Mouse (Mus musculus): ENCODE measurements around the gene Macf1. TPM values are rescaled to one million over a fixed set of nuclear protein-coding genes. Genes with fewer than 3 reads are reported as not detected.

Gene Macf1
- polyA plus RNA-seq, 1 experiment from 2014 or later = 120 TPM

DNA sequence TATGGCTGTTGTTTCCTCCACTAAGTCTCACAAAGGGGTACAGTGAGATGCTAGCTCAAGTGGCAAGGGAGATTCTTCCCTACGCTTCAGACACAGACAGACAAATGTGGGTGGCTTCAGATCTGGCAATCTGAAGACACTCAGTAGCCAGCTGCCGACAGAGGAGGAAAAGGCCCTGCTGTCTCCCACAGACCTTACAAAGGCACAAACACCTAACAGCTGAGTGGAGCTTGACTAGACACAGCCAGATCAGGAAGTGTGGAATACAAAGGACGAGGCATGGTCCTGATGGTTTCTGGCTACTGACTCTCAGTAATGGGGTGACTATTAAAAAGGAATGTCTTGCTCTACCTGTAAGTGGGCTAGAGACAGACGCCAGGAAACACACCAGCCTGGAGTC lies 67.2 kb downstream of the Macf1 start:
- H3K4me2 ChIP-seq (replicated peaks) = no peak overlapping the region
- peaks cover 12% of the 10 kb centered on the region; the same call in 1 of the 2 replicates for H3K4me1 ChIP-seq (replicated peaks; ENCODE audit: control insufficient read depth, insufficient read depth, low read length)
- ATAC-seq (ENCODE audit: low FRiP score) = no peak
- H3K27me3 ChIP-seq (ENCODE audit: control insufficient read depth, insufficient read depth, low read length) = no peaks in the 10 kb centered on the region
- DNase-seq (ENCODE audit: low spot score) = no peak
- H3K36me3 ChIP-seq (replicated peaks; ENCODE audit: control insufficient read depth, insufficient read depth) = no peaks in the 10 kb centered on the region
- peak overlapping the region; percentile 53 for H3K27ac ChIP-seq
- WGBS = 67% methylated on average over 4 of the region's 4 CpGs
- H3K4me3 ChIP-seq (replicated peaks; ENCODE audit: low read length) = no peak overlapping the region
- no peak overlapping the region for H3K9ac ChIP-seq
- H3K9me3 ChIP-seq (ENCODE audit: control insufficient read depth, low read length) = no peaks in the 10 kb centered on the region

DNA sequence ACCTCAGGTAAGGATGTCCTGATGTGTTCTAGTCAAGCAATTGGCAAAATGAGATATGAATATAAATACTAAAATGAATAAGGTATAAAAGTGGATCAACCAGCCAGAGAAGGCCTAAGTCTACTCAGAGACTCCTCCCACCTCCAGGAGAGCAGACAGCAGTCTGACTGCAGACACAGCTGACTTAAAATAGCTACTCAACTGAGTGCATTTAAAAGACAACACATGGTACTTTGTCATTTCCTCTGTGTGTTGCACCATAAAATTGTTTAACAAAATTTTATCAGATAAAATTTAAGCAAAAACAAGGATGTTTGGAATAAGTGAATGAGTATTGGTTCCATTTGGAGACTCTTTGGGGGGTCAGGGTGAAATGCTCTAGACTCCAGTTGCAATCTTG lies 67.7 kb downstream of the Macf1 start:
- no peaks in the 10 kb centered on the region for H3K9me3 ChIP-seq (ENCODE audit: control insufficient read depth, low read length)
- DNase-seq (ENCODE audit: low spot score) = no peak
- H3K4me2 ChIP-seq (replicated peaks) = no peak overlapping the region
- peaks cover 12% of the 10 kb centered on the region; the same call in 1 of the 2 replicates for H3K4me1 ChIP-seq (replicated peaks; ENCODE audit: control insufficient read depth, insufficient read depth, low read length)
- no peaks in the 10 kb centered on the region for H3K36me3 ChIP-seq (replicated peaks; ENCODE audit: control insufficient read depth, insufficient read depth)
- no peak for ATAC-seq (ENCODE audit: low FRiP score)
- H3K27ac ChIP-seq = 0 out of 2 replicates have a peak overlapping the region, but pooled peaks have one; percentile 53
- no peak overlapping the region for H3K9ac ChIP-seq
- H3K4me3 ChIP-seq (replicated peaks; ENCODE audit: low read length) = no peak overlapping the region
- H3K27me3 ChIP-seq (ENCODE audit: control insufficient read depth, insufficient read depth, low read length) = no peaks in the 10 kb centered on the region

DNA sequence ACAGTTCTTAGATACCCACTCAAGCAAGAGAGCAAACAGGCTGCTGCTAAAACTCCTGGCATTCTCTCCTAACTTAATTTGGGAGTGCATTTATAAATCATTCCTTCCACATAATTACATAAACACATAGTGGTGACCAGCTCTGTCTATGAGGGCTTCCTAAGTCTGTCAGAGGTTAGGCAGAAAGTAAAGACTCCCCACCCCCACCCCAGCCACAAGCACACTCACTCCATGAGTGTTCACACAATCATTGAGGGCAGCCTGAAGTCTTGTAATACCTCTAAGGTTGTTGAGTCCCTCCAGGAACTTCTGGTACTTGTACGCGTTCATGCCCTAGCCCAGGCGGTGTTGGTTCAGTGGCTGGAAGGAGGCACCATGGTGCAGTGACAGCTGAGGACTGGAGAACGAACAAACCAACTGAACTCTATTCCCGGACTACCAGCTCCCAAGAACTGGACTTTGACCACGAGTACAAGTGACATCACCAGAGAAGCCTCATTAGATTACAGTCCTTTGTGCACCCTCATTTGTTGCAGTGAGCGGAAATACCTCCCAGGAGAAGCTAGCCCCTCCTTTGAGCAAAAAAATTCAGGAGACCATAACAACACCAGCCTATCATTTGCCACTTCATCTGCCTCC lies 70.7 kb downstream of the Macf1 start:
- no peak overlapping the region for H3K4me2 ChIP-seq (replicated peaks)
- no peaks in the 10 kb centered on the region for H3K27me3 ChIP-seq (ENCODE audit: control insufficient read depth, insufficient read depth, low read length)
- WGBS = 75% methylated on average over 7 of the region's 7 CpGs
- no peak overlapping the region for H3K4me3 ChIP-seq (replicated peaks; ENCODE audit: low read length)
- no peak for ATAC-seq (ENCODE audit: low FRiP score)
- no peak for DNase-seq (ENCODE audit: low spot score)
- H3K36me3 ChIP-seq (replicated peaks; ENCODE audit: control insufficient read depth, insufficient read depth) = no peaks in the 10 kb centered on the region
- H3K9me3 ChIP-seq (ENCODE audit: control insufficient read depth, low read length) = no peaks in the 10 kb centered on the region
- no peak overlapping the region for H3K9ac ChIP-seq
- H3K27ac ChIP-seq = no peak overlapping the region
- peaks cover 12% of the 10 kb centered on the region; the same call in 1 of the 2 replicates for H3K4me1 ChIP-seq (replicated peaks; ENCODE audit: control insufficient read depth, insufficient read depth, low read length)

DNA sequence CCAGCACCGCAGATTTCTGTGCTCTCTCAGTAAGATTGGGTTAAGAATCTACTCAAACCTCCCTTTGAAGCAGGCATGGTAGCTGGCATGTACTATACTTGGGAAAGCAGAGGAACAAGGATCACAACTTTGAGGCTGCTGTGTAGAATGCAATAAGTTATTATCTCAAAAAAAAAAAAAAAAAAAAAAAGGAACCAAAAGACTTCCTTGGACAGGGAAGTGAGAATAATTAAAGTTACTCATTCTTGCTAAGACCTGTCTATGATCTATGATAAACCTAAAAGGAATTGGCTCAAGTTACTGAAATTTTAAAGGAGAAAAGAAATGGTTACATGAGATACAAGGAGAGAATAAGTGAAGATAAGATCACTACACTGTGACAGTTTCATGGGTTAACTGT lies 72.2 kb downstream of the Macf1 start:
- Histone ChIP-seq H3K4me1 (replicated peaks; ENCODE audit: control insufficient read depth, insufficient read depth, low read length) (peaks cover 5% of the 10 kb centered on the region; the same call in 1 of the 2 replicates), H3K4me3 (replicated peaks; ENCODE audit: low read length) (no peak overlapping the region), H3K9me3 (ENCODE audit: control insufficient read depth, low read length) (no peaks in the 10 kb centered on the region), H3K27me3 (ENCODE audit: control insufficient read depth, insufficient read depth, low read length) (no peaks in the 10 kb centered on the region), H3K9ac (no peak overlapping the region), H3K27ac (no peak overlapping the region), H3K4me2 (replicated peaks) (no peak overlapping the region), H3K36me3 (replicated peaks; ENCODE audit: control insufficient read depth, insufficient read depth) (no peaks in the 10 kb centered on the region)
- ATAC-seq (ENCODE audit: low FRiP score) (no peak), DNase-seq (ENCODE audit: low spot score) (no peak)
- 94% methylated on average over 1 of the region's 1 CpGs for WGBS

DNA sequence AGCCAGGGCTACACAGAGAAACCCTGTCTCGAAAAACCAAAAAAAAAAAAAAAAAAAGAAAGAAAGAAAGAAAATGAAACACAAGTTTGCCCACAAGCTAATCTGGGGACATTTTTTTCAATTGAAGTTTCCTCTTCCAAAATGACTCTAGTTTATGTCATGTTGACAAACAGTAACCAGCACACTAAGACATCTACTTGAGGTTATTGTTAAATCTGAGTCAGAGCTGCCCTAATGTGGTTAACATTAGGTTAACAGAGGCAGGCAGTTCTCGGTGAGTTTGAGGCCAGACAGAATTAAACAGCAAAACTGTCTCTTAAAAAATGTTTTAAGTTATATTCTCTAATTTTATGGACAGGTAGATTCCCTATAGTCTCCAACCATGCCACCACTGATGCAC lies 72.9 kb downstream of the Macf1 start:
- ATAC-seq (ENCODE audit: low FRiP score) = no peak
- no peak for DNase-seq (ENCODE audit: low spot score)
- Histone ChIP-seq H3K27ac (no peak overlapping the region), H3K4me1 (replicated peaks; ENCODE audit: control insufficient read depth, insufficient read depth, low read length) (no peaks in the 10 kb centered on the region; the same call in none of the 2 replicates), H3K27me3 (ENCODE audit: control insufficient read depth, insufficient read depth, low read length) (no peaks in the 10 kb centered on the region), H3K9me3 (ENCODE audit: control insufficient read depth, low read length) (no peaks in the 10 kb centered on the region), H3K36me3 (replicated peaks; ENCODE audit: control insufficient read depth, insufficient read depth) (no peaks in the 10 kb centered on the region), H3K9ac (no peak overlapping the region), H3K4me3 (replicated peaks; ENCODE audit: low read length) (no peak overlapping the region), H3K4me2 (replicated peaks) (no peak overlapping the region)
- 95% methylated on average over 1 of the region's 2 CpGs for WGBS

DNA sequence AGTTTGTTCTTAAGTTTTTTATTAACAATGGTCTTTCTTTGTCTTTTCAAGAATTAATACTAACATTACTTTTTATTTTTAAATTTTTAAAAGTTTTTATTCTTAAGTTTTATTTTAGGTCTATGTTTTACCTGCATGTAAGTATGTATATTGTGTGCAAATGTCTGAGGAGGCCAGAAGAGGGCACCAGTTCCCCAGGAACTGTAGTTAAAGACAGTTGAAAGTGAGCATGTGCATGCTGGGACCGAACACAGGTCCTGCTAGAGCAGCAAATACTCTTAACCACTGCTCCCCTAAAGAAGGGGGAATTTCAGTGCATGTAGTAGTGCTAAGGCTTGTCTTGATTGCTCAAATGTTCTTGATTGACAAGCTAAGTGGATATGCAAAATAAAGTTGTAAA lies 77.0 kb downstream of the Macf1 start:
- peaks cover 8% of the 10 kb centered on the region for H3K4me1 ChIP-seq (replicated peaks; ENCODE audit: control insufficient read depth, insufficient read depth, low read length)
- no peak for DNase-seq (ENCODE audit: low spot score)
- no peak for ATAC-seq (ENCODE audit: low FRiP score)
- H3K9me3 ChIP-seq (ENCODE audit: control insufficient read depth, low read length) = no peaks in the 10 kb centered on the region
- no peaks in the 10 kb centered on the region for H3K27me3 ChIP-seq (ENCODE audit: control insufficient read depth, insufficient read depth, low read length)
- H3K4me3 ChIP-seq (replicated peaks; ENCODE audit: low read length) = no peak overlapping the region
- 95% methylated on average over 1 of the region's 1 CpGs for WGBS
- H3K27ac ChIP-seq = no peak overlapping the region
- no peak overlapping the region for H3K4me2 ChIP-seq (replicated peaks)
- H3K9ac ChIP-seq = no peak overlapping the region
- no peaks in the 10 kb centered on the region for H3K36me3 ChIP-seq (replicated peaks; ENCODE audit: control insufficient read depth, insufficient read depth)

DNA sequence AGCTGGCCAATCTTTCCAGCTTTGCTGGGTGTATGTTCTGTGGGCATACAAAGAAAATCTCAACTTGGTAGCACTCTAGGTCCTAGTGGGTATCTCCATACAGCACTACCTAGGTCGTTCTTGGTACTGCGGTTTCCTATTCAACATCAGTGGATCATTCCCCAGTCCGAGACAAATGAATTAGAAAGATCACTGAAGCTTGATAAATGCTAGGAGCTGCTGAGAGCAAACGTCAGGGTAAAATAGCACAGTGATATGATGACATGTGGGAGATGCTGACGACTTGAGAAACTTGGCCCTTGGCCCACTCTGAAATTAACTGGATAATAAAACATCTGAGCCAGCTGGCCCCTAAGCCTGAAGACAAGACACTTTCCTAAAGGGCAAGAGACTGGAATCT lies 78.2 kb downstream of the Macf1 start:
- no peaks in the 10 kb centered on the region for H3K36me3 ChIP-seq (replicated peaks; ENCODE audit: control insufficient read depth, insufficient read depth)
- H3K27me3 ChIP-seq (ENCODE audit: control insufficient read depth, insufficient read depth, low read length) = no peaks in the 10 kb centered on the region
- no peaks in the 10 kb centered on the region for H3K9me3 ChIP-seq (ENCODE audit: control insufficient read depth, low read length)
- WGBS = 28% methylated on average over 5 of the region's 5 CpGs
- H3K4me3 ChIP-seq (replicated peaks; ENCODE audit: low read length) = no peak overlapping the region
- peak; percentile 54 for DNase-seq (ENCODE audit: low spot score)
- peak; percentile 37; the same call in 1 of the 2 replicates for ATAC-seq (ENCODE audit: low FRiP score)
- H3K4me1 ChIP-seq (replicated peaks; ENCODE audit: control insufficient read depth, insufficient read depth, low read length) = peaks cover 8% of the 10 kb centered on the region
- no peak overlapping the region for H3K9ac ChIP-seq
- peak overlapping the region; percentile 46; the same call in 1 of the 2 replicates for H3K27ac ChIP-seq
- no peak overlapping the region for H3K4me2 ChIP-seq (replicated peaks)

DNA sequence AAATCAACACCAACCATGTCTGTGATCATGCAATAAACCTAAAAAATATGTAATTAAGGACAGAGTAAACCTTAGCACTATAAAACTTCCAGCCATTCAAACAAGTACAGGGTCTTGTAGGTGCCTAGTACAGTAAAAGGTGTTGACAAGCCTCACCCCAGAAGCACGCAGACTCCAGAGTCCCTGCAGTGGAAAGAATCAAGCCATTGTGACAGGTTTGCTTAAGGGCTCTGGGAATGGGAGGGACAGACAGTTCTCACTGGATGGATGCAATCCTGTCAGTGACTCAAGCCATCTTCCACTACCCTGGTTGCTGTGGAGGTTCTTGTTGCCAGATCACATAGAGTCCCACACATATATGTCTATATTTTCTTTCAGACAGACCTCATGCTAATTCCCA lies 78.9 kb downstream of the Macf1 start:
- H3K4me3 ChIP-seq (replicated peaks; ENCODE audit: low read length) = no peak overlapping the region
- WGBS = 56% methylated on average over 1 of the region's 1 CpGs
- DNase-seq (ENCODE audit: low spot score) = no peak
- H3K4me1 ChIP-seq (replicated peaks; ENCODE audit: control insufficient read depth, insufficient read depth, low read length) = peaks cover 8% of the 10 kb centered on the region
- no peak overlapping the region for H3K9ac ChIP-seq
- H3K4me2 ChIP-seq (replicated peaks) = no peak overlapping the region
- H3K9me3 ChIP-seq (ENCODE audit: control insufficient read depth, low read length) = no peaks in the 10 kb centered on the region
- H3K27ac ChIP-seq = peak overlapping the region; percentile 46; the same call in 1 of the 2 replicates
- no peak for ATAC-seq (ENCODE audit: low FRiP score)
- H3K27me3 ChIP-seq (ENCODE audit: control insufficient read depth, insufficient read depth, low read length) = no peaks in the 10 kb centered on the region
- H3K36me3 ChIP-seq (replicated peaks; ENCODE audit: control insufficient read depth, insufficient read depth) = no peaks in the 10 kb centered on the region

DNA sequence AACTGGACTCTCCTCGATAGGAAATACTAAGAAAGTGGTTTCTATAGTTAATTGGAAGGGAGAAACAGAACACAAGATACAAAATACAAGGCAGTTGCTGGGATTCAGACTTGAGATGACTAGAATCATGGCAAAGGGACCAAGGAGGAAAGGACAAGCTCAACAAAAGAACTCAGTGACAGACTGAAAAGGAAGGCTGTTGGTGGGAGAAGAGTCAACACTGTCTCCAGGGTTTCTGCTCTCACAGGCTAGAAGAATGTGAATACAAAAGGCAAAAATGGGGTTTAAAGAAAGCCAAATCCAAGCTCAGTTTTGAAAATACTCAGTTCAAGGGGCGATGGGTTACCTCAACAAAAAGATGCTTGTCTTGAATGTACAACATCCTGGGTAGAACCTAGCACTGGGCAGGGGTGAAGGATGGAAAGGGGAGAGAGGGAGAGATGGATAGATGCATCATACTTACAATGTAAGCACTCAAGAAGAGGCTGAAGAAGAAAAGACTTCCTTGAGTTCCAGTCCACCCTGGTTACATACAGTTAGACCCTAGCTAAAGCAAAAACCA lies 81.4 kb downstream of the Macf1 start:
- peaks cover 8% of the 10 kb centered on the region for H3K4me1 ChIP-seq (replicated peaks; ENCODE audit: control insufficient read depth, insufficient read depth, low read length)
- DNase-seq (ENCODE audit: low spot score) (no peak), ATAC-seq (ENCODE audit: low FRiP score) (no peak)
- H3K4me2 ChIP-seq (replicated peaks) = no peak overlapping the region
- H3K9me3 ChIP-seq (ENCODE audit: control insufficient read depth, low read length) = no peaks in the 10 kb centered on the region
- no peaks in the 10 kb centered on the region for H3K36me3 ChIP-seq (replicated peaks; ENCODE audit: control insufficient read depth, insufficient read depth)
- H3K9ac ChIP-seq = no peak overlapping the region
- H3K27me3 ChIP-seq (ENCODE audit: control insufficient read depth, insufficient read depth, low read length) = no peaks in the 10 kb centered on the region
- 63% methylated on average over 2 of the region's 2 CpGs for WGBS
- H3K4me3 ChIP-seq (replicated peaks; ENCODE audit: low read length) = no peak overlapping the region
- H3K27ac ChIP-seq = no peak overlapping the region
